Mouse (Mus musculus) embryo, embryonic 10 days (tissue): ENCODE results near the gene Sox11.

Experiments
- DNase-seq: peaks from one replicate; pipeline ENCODE4 v3.0.0-alpha.2; 2015; ENCODE audit warnings: low spot score

Sox11 gene

DNA sequence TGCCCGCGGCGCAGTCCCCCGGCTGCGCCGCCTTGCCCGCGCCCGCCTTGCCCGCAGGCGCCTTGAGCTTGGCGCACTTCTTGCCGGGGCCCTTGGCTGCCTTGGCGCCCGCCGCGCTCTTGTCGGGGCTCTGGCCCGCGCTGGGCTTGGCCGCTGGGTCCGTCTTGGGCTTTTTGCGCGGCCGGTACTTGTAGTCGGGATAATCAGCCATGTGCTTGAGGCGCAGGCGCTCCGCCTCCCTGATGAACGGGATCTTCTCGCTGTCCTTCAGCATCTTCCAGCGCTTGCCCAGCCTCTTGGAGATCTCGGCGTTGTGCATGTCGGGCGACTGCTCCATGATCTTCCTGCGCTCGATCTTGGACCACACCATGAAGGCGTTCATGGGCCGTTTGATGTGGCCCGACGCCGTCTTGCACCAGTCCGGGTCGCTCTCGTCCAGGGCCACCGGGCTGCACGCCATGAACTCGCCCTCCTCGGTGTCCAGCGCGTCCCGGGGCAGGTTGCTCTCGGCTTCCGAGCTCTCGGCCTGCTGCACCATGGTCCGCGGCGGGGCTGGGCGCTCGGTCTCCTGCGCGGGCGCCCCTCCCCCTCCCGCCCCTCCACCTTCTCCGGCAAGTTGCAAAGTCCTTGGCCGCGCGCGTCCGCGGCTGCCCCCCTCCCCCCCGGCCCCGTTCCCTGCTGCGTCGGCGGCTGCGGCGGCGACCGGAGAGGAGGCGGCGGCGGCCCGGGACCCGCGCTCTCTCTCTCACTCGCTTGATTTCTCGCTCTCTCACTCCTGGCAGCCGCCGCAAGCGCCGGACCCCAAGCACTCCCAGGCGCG is at the start of gene Sox11:
Gene Sox11 (minus strand): TSS at position 704 of the 820 bp plus-strand sequence.
- DNase-seq, result peak; percentile 79

GRCm38 (mm10) chr12:27391652-27392305 is 49.4 kb upstream of the Sox11 start:
- DNase-seq, result no peak

DNA sequence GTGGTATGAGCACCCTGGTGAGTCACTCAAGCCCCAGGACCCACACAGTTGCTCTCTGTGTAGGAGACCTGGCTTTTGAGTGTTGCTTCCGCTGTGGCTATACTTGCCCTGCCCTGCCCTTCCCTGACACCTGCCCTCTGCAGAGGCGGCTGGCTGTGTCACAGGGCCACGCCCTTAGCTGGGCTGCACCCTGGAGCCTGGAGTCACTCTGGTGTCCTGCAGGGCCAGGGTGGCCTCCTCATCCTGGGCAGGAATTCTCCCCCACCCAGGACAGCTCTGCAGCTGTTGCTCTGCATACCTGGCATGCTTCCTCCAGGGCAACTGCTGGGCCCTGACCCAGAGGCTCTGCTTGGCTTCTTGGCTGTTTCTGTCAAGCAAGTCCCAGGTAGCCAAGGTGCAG is 48.1 kb upstream of the Sox11 start:
- DNase-seq, result no peak

DNA sequence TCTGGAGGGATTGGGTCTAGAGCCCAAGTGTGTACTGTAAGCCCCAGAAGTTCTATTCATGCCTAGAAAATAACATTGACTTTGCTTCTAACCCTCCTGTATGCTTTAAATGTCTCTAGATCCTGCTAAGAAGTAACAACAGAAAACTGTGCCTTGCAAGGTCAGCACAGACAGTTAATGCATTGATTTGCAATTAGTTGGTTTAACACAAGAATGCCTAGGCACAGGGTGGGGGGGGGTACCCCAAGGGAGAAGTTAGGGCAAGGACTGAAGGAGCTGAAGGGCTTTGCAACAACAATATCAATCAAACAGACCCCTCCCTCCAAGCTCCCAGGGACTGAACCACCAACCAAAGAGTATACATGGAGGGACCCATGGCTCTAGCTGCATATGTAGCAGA is 47.1 kb upstream of the Sox11 start:
- DNase-seq, result no peak

- no peak for DNase-seq
Measured at GRCm38 (mm10) chr12:27372505-27372904, 30.1 kb upstream of the Sox11 start.

GRCm38 (mm10) chr12:27370756-27371155 is 28.4 kb upstream of the Sox11 start:
- no peak for DNase-seq

GRCm38 (mm10) chr12:27367476-27367875 is 25.1 kb upstream of the Sox11 start:
- DNase-seq, result peak; percentile 45

GRCm38 (mm10) chr12:27363840-27364640 is 21.7 kb upstream of the Sox11 start:
- no peak for DNase-seq

GRCm38 (mm10) chr12:27357076-27357637 is 14.8 kb upstream of the Sox11 start:
- no peak for DNase-seq

DNA sequence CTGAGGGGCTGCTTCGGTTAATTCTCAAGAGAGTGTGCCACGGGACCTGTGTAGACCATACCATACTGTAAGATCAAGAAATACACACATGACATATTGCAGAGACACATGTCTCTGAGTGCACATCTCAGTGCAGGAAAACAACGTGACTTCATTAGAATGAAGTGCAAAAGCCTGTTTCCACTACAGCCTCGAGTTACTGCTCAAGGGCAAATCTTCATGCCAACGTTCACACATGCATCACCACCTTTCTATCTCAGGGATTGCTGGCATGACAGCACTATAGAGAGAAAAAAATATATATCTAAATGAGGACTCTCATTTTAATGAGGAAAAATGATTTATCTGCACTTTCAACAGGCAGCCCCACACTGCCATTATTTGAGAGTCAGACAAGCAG is 14.2 kb upstream of the Sox11 start:
- no peak for DNase-seq

DNA sequence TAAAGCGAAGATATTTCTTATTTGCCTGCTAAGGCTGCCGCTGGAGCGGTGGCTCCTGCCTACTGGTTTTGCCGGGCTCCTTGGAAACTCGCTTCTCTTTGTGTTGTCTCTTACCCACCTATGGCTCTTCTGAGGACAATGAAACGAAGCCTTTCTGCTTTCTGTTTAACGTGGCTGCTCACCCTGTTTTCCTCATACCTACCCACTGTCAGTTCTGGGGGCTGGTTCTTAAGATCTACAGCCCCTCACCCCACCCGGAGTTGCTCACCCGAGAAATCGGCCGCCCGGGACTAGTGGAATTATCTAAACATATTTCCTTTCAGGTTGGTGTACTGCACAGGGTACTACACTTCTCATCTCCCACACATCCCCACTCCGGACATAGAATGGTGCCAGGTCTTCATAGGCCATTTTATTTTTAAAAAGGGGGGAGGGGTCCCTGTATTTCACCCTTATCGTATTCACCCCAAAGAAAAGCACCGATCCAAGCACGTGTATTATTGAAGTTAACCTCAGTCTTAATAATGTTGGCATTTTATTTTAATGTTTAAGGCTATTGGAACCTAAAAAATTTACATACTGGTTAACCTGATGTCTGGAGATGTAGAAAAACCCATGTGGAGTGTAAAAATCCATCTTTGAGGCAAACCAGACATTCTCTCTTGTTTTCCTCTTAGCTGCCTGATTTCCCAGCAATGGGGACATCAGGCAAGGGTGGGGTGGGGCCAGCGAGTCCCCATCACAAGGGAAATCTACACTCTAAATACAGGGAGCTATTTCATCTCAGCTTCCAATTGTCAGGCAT is 1.4 kb upstream of the Sox11 start:
- DNase-seq, result no peak

DNA sequence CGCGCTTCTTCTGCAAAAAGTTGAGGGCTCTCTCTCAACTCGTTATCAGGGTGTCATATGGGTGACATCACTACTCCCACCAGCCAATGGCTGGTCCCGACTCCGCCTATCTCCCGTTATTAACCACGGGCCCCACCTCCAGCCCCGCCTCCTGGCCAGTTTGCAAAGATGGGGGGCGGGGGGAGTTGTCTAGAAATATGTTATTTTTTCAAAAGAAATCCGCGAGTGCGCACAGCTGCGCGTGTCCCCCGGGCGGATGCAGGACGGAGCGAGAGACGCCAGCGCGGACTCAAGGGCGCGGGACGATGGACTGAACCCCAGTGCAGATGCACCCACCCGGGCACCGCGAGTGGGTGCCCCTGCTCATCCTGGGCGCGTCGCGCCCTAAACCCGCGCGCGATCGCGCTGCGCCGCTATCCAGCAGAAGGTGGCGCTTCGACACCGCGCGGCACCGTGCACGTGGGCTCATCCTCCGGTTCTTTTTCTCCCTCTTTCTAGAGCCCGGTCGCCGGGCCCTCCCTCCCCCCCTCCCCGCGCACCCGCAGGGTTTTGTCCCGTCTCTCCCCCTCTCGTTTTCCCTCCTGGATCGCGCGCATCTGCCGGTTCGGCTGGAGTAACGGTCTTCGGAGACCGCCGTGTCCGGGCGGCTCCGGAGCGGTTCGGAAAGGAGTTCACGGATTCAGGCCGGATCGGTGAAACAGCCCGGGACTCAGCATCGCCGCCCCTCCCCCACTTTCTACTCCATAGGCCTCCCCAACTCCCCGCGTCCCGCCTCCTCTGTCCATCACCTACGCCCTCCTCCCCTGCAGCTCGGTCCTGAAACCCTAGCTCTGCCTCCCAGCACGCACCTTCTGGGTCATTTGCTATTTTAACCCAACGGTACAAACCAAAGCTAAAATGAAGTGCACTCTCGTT is 574 bp upstream of the Sox11 start:
- DNase-seq, result peak; percentile 97

GRCm38 (mm10) chr12:27341130-27341870 is 1.1 kb downstream of the Sox11 start:
- DNase-seq, result peak; percentile 61

GRCm38 (mm10) chr12:27340451-27341035 is 1.8 kb downstream of the Sox11 start:
- peak; percentile 68 for DNase-seq

- peak; percentile 71 for DNase-seq
Measured at GRCm38 (mm10) chr12:27339171-27339751, 3.1 kb downstream of the Sox11 start.

GRCm38 (mm10) chr12:27338721-27339170 is 3.6 kb downstream of the Sox11 start:
- peak; percentile 64 for DNase-seq

DNA sequence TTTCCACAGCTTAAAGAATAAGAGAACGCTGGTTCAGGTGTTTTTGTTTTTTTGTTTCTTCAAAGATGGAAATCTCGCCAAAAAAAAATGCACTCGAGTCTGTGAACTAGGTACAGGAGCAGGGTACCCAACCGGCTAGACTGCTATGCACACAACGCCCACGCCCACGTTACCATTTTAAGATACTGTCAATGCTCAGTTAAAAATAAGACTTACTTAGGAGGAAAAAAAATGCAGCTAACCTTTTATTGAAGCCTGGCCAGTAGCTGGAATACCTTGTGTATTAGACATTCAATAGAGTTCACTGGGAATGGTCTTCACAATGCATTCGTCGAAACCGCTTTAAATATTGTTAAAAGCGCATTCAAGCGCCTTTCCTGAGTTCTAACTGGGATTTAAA is 4.3 kb downstream of the Sox11 start:
- DNase-seq, result peak; percentile 46

GRCm38 (mm10) chr12:27337482-27337881 is 4.9 kb downstream of the Sox11 start:
- DNase-seq, result no peak

DNA sequence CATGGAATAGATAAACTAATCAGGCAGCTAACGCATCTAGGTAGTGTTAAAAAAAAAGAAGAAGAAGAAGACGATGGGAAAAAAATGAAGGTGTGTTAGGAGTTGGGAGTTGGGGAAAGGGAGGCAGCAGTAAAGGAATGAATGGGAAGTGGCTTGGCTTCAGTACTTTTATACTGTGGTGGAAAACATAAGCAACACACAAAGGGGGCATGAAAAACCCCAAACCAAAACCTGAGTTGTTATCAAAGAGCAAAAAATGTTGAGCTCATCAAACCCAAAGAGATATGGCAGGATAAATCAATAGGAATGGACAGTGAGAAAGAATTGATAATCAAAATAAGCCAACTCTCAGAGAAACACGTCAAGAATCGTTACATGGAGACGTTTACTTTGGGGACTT is 5.6 kb downstream of the Sox11 start:
- no peak for DNase-seq
